Mouse (Mus musculus): ENCODE data around the gene Evi2a.

The Evi2a gene
- long read RNA-seq, experiment 1, transcript Evi2a-201 (2 exons, 1,463 nt), result major isoform, 5 of 6 reads
- long read RNA-seq, experiment 1, partial matches to known transcripts, result 0 of 6 reads
- long read RNA-seq, experiment 1, other reads (novel, unspliced or antisense), result 0 of 6 reads
- long read RNA-seq, experiment 2, partial matches to known transcripts, result 0 of 1 reads
- long read RNA-seq, experiment 2, other reads (novel, unspliced or antisense), result 0 of 1 reads

DNA sequence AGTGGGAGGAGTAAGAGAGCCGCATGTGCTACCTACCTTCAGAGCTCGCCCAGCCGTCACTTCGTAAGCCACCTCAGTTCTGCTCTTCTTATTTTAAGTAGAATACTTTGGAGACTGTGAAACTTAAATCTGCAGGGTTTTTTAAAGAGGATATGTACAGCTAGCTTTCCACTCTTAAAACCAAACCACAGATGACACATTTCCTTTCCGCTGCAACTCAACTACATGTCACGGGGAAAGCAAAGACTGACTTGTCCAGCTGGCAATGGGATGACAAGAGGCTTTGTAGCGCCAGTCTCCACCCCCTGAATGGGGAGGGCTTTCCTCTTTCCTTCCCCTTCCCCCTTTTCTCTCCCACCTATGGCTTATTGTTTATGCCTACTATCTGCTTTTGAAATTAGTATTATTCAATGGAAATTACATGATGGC lies at the start of gene Evi2a, which contains the start of gene Evi2:
Gene Evi2a, minus strand, starts transcription at position 277 of the 429 bp plus-strand sequence.
Gene Evi2, minus strand, starts transcription at position 257 of the 429 bp plus-strand sequence.
- intact Hi-C loops (cut with DNase I), result no loop called here

DNA sequence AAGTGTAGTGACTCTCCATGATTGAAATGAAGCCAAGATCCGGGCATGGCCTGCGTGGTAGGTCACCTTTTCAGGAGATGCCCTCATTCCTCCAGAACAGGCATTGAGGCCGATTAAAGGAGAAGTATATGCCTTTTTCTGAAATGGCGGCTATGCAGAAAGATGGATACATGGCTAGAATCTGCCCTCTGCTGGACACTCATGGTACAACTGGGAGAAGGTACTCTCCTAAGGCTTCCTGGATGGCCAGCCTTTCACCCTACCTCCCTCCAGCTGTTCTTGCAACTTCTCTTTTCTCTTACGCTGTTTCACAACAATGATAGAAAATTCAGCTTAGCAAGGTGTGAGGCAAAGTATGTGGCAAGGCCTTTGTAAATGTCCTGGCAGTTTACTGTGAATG lies 47.3 kb upstream of the Evi2a start:
- intact Hi-C loops (cut with DNase I), result loop anchor here (10.0 kb wide), 1 partner anchor 143 kb away; no protein-coding TSS in a partner anchor

DNA sequence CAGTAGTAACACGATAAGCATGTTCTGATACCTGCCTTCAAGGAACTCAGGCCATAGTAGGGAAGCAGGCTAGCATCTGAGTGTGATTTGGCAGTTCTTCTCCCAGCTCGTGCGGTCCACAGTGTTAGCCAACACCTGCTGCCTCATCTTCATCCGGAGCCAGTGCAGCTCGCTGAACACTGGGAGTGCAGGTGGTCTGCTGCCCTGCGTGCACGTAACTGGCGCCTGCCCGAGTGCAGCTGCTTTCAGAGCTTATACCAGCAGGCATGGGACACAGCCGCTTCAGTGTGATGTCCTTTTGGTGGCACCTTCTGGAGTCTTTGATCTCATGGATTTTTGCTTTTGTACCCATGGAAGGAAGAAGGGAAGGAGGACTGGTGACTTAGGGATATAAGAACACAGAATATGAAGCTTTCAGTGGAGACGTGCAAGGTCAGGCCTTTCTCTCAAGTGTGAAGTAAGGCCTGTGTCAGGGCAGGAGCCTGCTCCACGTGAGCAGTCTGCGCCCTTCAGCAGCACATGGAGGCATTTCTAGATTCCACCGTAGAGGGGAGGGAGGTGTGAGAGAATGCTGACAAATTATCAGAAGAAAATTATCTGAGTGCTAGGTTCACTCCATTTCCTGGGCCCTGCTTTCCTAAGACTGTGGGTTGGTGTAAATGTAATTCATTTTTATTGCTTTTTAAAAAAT lies 45.1 kb upstream of the Evi2a start:
- intact Hi-C loops (cut with DNase I), result loop anchor here (10.0 kb wide), 1 partner anchor 141 kb away; no protein-coding TSS in a partner anchor

DNA sequence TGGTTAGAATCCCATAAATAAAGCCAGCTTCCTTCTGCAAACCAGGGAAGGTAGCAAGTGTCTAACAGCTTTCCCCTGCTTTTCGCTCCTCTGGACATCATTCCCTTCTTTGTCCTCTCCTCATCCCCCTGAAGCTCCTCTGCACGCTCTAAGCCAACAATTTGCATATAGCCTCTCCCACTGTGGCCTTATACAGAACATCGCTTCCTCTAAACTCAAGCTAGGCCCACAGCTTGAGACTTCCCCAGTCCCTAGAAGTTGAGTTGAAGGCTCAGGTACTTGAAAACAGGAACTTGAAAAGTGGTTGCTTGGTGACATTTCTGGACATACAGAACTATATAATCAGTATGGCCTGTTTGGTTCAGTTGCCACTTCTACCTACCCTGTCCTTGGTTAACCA lies 43.4 kb upstream of the Evi2a start:
- intact Hi-C loops (cut with DNase I), result loop anchor here (10.0 kb wide), 1 partner anchor 139 kb away; no protein-coding TSS in a partner anchor

DNA sequence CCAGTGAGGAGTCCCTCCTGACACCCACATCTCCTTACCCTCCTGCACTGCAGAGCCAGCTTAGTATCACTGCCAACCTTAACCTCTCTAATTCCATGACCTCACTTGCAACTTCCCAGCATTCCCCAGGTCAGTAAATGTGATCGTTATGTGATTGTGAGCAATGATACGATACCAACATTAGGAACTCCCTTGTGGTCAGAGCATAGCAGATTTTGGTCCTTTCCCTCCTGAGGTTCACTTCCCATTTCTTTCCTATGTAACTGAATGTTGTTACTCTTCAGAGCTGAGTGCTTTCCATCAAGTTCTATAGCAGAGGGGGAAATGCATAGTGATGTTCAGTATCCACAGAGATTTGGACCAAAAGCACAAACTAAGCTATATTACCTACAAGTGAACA lies 39.9 kb upstream of the Evi2a start:
- intact Hi-C loops (cut with DNase I), result loop anchor here (10.0 kb wide), 1 partner anchor 136 kb away; no protein-coding TSS in a partner anchor

DNA sequence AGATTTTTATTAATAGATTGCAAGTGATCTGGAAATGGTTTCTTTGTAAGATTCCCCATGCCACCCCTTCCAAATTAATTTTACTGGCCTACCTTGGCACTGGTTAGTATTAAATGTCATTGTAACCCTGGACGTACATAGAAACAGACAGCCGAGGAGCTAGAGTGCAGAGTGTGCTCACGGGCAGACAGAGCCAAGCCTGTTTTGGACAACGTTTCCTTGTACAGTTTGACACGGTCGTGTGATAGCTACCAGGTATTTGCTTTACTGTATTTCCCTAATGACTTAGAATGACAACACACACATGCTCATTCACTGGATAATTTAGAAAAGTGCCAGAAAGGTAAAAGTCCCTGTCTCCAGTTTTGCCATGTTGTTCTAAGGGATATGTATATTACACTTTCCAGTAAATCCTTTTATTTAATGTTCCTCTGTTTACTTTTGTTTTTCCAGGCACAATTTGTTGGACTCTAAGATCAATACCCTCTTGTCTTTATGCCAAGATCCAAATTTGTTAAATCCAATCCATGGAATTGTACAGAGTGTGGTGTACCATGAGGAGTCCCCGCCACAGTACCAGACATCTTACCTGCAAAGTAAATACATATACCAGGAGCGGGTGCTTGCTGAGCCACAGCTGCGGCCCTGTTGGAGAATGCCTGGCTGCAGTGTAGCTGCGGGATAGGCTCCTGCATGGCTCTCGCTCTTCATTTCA lies 37.9 kb upstream of the Evi2a start:
- intact Hi-C loops (cut with DNase I), result no loop called here

DNA sequence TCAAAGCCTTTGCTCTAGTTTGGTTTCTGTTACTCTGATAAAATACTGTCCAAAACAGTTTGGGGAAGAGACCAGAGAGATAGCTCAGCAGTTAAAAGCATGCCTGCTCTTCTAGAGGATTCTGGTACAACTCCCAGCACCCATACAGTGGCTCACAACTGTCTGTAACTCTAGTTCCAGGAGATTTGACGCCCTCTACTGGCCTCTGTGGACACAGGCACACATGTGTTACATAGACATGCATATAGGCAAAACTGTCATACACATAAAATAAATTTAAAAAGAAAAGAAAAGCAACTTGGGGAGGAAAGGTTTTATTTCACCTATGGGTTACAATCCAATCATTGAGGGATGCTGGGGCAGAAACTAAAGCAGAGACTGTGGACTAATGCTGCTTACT lies 36.5 kb upstream of the Evi2a start:
- intact Hi-C loops (cut with DNase I), result no loop called here

DNA sequence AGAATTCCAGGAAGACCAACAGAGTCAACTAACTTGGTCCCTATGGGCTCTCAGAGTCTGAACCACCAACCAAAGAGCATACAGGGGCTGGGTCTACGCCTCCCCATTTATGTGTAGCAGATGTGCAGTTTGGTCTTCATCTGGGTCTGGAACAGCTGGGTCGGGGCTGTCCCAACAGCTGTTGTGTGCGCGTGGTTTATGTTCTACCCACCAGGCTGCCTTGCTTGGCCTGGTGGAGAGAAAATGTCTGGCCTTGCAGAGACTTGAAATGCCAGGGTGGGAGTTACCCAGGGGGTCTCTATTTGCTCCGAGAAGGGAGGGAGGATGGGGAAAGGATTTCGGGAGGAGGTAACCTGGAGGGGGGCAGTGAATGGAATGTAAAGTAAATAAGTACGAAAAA lies 33.1 kb upstream of the Evi2a start:
- intact Hi-C loops (cut with DNase I), result no loop called here

DNA sequence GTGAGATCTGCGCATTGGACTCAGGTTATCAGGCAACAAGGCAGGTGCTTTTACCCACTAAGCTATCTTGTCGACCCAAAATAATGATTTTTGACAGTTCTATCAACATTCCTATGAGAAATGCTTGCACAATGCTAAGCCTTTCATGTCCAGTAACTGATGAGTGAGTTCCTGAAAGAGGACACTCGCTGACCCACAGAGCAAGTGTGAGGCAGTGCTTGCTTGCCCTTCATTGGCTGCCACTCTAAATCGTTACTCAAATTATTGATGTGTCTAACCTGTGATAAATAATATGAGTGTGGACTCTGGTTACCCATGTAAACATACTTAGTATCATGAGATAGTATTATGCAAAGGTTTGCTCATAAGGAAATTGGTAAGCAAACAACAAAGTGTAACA lies 30.1 kb upstream of the Evi2a start:
- intact Hi-C loops (cut with DNase I), result no loop called here

DNA sequence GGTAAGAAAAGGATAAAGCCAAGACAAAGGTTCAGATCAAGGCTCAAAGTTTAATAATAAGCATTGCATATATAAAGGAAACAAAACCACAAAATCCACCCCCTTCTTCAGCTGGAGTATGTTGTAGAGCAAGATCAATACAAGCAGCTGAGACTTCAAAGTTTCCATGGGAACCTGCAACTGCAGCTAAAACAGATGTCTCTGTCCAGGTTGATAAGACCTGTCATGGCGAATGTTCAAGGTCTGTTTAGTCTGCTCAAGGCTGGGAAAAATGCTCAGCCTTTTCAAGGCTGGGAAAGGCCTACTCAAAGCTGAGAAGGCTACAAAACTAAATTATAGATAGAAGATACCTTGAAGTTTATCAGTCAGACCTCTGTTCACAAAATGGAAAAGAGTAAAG lies 22.2 kb upstream of the Evi2a start:
- intact Hi-C loops (cut with DNase I), result no loop called here

DNA sequence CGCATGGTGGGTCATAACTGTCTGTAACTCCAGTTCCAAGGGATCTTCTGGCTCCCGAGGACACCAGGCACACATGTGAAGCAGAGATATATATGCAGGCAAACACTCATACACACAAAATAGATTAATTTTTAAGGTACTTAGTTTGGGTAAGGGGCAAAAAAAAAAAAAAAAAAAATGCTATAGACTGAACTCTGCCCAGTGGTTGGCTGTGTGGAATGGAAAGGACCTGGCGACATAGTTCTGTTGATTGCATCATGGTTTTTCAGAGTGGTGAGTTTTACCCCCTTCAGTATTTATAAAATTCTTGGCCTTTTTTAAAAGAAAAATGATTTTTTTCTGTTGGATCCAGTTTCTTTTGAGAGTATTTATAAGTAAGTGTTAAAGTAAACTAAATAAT lies 5.9 kb upstream of the Evi2a start:
- intact Hi-C loops (cut with DNase I), result no loop called here

DNA sequence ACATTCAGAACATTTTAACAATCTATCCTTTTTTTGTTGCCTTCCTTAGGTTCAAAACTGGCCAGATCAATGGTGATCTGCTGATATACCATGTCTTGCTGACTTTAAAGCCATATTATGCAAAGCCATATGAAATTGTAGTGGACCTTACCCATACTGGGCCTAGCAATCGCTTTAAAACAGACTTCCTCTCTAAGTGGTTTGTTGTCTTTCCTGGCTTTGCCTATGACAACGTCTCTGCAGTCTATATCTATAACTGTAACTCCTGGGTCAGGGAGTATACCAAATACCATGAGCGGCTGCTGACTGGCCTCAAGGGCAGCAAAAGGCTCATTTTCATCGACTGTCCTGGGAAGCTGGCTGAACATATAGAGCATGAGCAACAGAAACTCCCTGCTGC lies 5.1 kb upstream of the Evi2a start:
- intact Hi-C loops (cut with DNase I), result no loop called here

DNA sequence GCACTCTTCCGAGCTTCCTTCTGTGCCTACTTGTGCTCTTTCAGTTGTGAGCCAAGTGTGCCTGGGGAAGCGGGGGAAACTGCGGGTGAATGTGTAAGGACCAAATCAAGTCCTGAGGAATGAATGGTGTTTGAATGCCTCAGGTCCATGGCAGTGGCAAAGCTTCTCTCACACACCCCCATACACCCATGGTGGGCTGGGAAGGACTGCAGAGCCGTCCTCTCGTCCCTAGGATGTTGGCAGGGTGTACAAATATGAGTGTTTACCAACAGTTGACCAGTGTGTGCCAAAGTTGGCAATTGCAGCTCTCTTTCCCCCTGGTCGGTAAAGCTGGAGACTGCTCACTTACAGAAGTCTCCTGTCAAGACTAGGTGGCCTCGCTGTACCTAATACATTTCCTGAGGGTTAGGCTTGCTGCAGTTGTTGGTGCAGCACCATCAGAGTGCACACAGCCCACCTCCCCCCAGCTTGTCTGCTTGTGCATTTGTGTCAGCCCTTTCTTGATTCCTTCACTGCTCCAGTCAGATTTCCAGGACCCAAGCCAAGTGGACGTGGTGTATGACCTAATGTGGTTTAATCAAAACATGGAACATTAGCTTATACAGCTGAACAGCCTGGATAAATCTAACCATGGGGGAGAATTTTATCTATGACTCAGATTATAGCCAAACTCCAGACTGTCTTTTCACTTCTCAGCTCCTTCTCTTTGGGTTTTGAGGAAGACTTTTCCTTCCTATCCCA lies 3.7 kb upstream of the Evi2a start:
- intact Hi-C loops (cut with DNase I), result no loop called here

DNA sequence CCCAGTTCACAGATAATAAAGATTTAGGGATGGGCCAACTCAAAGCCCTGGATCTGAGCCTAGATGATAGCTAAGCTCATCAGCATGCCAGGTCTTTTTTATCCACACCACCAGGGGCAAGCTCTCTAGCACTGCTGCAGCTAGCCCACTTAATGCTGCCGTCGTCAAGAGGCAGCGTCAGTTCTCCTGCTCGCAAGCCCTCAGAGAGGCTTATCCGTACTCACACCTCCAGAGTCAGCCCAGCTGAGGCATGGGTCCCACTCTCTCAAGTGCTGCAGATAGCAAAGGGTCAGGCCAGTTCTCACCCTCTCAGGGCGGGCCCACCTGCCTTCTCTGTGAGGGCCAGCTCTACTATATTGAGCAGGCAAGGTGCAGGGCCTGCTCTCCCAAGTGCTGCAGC lies 2.9 kb upstream of the Evi2a start:
- intact Hi-C loops (cut with DNase I), result no loop called here

DNA sequence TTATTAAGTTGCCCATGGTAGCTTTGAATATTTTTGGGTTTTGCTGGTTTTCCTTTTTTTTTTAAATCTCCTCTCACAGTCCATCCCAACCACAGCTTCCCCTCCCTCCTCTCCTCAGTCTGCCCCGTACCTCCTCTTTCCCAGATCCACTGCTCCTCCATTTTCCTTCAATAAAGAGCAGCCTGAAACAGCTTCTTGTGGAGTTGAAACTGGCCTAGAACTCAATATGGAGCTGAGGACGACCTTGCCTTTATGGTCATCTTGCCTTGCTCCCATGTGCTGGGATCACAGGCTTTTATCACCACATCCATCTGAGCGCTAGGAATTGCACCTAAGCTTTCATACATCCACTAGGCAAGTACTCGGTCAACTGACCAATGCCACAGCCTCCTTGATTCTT lies 1.1 kb upstream of the Evi2a start:
- intact Hi-C loops (cut with DNase I), result no loop called here

DNA sequence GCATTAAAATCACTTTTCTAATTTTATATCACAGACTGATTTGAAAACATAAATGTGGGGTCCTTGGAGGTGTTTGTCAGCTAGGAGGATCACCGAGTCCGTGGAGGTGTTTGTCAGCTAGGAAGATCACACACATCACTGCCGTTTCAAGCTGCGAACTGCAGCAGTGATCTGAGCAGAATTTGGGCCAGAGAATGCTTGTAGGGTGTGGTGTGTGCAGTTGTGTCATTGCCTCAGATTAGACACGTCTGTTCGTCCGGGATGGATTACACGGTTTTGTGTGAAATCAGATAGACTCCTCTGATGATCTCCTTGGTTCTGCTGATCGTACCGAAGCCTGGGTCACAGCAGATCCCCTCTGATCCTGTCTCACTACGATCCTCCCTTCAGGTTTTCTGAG lies 365 bp upstream of the Evi2a start:
- intact Hi-C loops (cut with DNase I), result no loop called here

DNA sequence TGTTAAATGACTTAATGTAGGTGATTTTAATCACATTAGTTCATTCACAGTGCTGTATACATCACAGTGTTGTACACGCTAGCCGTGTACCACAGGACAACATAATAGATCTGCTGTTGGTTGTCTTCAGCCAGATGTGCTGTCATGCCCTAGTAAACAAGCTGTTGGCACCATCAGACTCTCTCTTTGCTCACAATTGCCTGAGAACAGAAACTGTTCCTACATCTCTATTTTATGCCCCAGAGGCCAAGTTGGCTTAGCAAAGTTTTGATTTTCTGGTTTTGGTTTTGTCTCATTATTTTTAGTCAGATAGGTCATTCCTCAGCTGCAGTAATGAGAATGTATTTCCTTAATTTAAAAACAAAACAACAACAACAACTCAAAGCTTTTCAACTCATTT lies 673 bp downstream of the Evi2a start:
- intact Hi-C loops (cut with DNase I), result no loop called here

DNA sequence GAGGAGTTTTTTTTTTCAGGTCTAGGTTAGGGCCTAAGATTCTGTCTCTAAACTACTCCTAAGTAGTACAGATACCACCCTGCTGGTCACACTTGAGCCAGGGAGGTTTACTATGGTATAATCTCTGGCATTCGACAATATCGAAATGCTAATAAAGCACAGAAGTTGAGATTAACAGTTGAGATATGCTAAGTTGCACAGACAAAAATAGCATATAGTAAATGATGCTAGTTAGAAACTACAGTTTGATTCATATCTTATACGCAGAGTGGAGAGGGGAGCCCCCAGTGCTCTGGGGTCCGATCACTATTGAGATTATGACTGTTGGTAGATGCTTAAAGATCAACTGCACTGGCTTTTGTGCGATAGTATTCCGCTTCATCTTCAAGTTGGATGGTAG lies 1.2 kb downstream of the Evi2a start:
- intact Hi-C loops (cut with DNase I), result no loop called here

DNA sequence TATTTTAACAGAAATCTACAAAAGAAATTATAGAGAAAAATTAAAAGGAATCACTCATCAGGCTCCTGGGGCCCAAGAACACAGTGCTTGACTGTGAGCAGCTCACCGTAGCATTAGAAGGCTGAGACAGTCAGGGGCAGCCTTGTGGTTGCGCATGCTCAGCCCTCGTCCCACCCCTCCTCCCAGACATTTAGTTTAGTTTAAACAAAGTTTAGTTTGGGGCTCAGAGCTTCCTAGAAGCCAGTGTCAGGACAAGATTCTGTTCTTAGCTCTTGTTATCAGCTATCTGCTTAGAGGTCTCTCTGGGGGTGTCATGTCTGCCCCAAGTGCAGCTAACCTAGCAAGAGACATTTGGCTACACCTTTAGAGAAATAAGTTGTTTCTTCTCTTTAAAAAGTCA lies 1.8 kb downstream of the Evi2a start:
- intact Hi-C loops (cut with DNase I), result no loop called here

DNA sequence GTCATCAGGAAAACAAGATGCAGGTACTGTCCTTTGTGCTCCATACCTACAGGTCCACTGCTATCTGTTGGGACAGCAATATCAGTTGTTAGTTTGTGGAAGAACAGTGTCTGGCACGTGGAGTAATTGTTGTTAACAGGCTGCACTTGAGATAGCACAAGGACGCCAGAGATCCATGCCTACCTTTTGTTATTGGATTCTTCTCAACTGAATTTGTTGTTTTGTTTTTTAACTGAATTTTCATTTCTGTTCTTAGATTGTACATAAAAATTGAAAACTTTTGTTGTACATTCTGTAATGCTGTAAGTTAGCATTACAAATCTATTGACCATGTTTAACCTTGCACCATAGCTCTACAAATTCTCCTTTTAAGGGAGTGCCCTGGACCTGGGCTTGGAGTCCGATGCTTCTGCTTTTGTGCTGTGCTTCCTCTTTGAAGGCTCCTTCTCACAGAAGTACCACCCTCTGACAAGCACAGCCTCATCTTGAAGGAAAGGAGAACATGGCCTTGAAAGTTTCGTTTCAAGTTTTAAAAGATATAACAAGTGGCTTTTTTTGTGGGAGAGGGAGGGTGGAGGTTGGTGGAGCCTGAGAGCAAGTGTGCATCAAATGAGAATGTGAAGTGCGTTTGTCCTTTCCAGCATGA lies 2.5 kb downstream of the Evi2a start:
- intact Hi-C loops (cut with DNase I), result no loop called here
